Mouse (Mus musculus) neural tube, postnatal 0 days (tissue): ENCODE results near the gene Olfr557. TPM values are rescaled to one million over a fixed set of nuclear protein-coding genes. Genes with fewer than 3 reads are reported as not detected.

Experiments
- polyA plus RNA-seq: library from polyadenylated mRNA; unstranded; fragments of >200 nt; fragmentation: Nextera tagmentation; extraction: Ambion mirVana; gene quantifications from 2 replicates; pipeline ENCODE4 v1.2.1, GENCODE M21; 2015

Olfr557 gene
- not detected in 2 replicates for polyA plus RNA-seq

GRCm38 (mm10) chr7:102695358-102696125 is at the start of gene Olfr557:
Gene Olfr557 (plus strand): TSS chr7:102695910.

GRCm38 (mm10) chr7:102658523-102658922 is 37.2 kb upstream of the Olfr557 start, which contains the start of gene Olfr555:
Gene Olfr555 (plus strand): TSS chr7:102658823.

GRCm38 (mm10) chr7:102664599-102664998 is 31.1 kb upstream of the Olfr557 start, which contains the start of gene Olfr556:
Gene Olfr556 (plus strand): TSS chr7:102664899.

GRCm38 (mm10) chr7:102686944-102687501 is 8.7 kb upstream of the Olfr557 start, which contains the start of gene Trim68:
Gene Trim68 (minus strand): TSS chr7:102687327.

GRCm38 (mm10) chr7:102701915-102702314 is 6.2 kb downstream of the Olfr557 start, which contains the start of gene Olfr558:
Gene Olfr558 (plus strand): TSS chr7:102702215.

GRCm38 (mm10) chr7:102718970-102719369 is 23.3 kb downstream of the Olfr557 start, which contains the start of gene Olfr33:
Gene Olfr33 (minus strand): TSS chr7:102719070.

GRCm38 (mm10) chr7:102727391-102727790 is 31.7 kb downstream of the Olfr557 start, which contains the start of gene Olfr559:
Gene Olfr559 (minus strand): TSS chr7:102727491.

Other genes starting within 250 kb of the Olfr557 start
- 0.27 and 0.57 TPM in 2 replicates for gene Olfr543, start 214.2 kb upstream of the Olfr557 start, polyA plus RNA-seq
- 0.06 TPM in 2 replicates for gene Olfr544, start 207.6 kb upstream of the Olfr557 start, polyA plus RNA-seq
- 0.13 and 0.19 TPM in 2 replicates for gene Olfr545, start 196.3 kb upstream of the Olfr557 start, polyA plus RNA-seq
- not detected in 2 replicates for gene Olfr547, start 161.2 kb upstream of the Olfr557 start, polyA plus RNA-seq
- not detected in 2 replicates for gene Olfr548-ps1, start 155.0 kb upstream of the Olfr557 start, polyA plus RNA-seq
- gene Olfr549, start 146.0 kb upstream of the Olfr557 start, polyA plus RNA-seq: not detected in 2 replicates
- 0.22 and 0.38 TPM in 2 replicates for gene Trim21, start 130.4 kb upstream of the Olfr557 start, polyA plus RNA-seq
- not detected in 2 replicates for gene Olfr550, start 124.5 kb upstream of the Olfr557 start, polyA plus RNA-seq
- not detected in 2 replicates for gene Olfr551, start 104.0 kb upstream of the Olfr557 start, polyA plus RNA-seq
- not detected in 2 replicates for gene Olfr552, start 98.1 kb upstream of the Olfr557 start, polyA plus RNA-seq
- not detected in 2 replicates for gene Olfr553, start 77.7 kb upstream of the Olfr557 start, polyA plus RNA-seq
- not detected in 2 replicates for gene Olfr554, start 57.5 kb upstream of the Olfr557 start, polyA plus RNA-seq
- gene Olfr555, start 37.1 kb upstream of the Olfr557 start, polyA plus RNA-seq: not detected in 2 replicates
- not detected in 2 replicates for gene Olfr556, start 31.0 kb upstream of the Olfr557 start, polyA plus RNA-seq
- 5.5 and 9.0 TPM in 2 replicates for gene Trim68, start 8.6 kb upstream of the Olfr557 start, polyA plus RNA-seq
- 0.17 and 0.25 TPM in 2 replicates for gene Olfr558, start 6.3 kb downstream of the Olfr557 start, polyA plus RNA-seq
- gene Olfr33, start 23.2 kb downstream of the Olfr557 start, polyA plus RNA-seq: not detected in 2 replicates
- gene Olfr559, start 31.6 kb downstream of the Olfr557 start, polyA plus RNA-seq: not detected in 2 replicates
- not detected in 2 replicates for gene Olfr560, start 63.5 kb downstream of the Olfr557 start, polyA plus RNA-seq
- 0.12 and 0.17 TPM in 2 replicates for gene Olfr78, start 63.6 kb downstream of the Olfr557 start, polyA plus RNA-seq
- not detected in 2 replicates for gene Olfr561, start 75.3 kb downstream of the Olfr557 start, polyA plus RNA-seq
- gene Olfr564, start 107.6 kb downstream of the Olfr557 start, polyA plus RNA-seq: not detected in 2 replicates
- not detected in 2 replicates for gene Olfr566, start 162.9 kb downstream of the Olfr557 start, polyA plus RNA-seq
- not detected in 2 replicates for gene Olfr568, start 181.2 kb downstream of the Olfr557 start, polyA plus RNA-seq
- not detected in 2 replicates for gene Olfr569, start 195.0 kb downstream of the Olfr557 start, polyA plus RNA-seq
- not detected in 2 replicates for gene Olfr570, start 198.7 kb downstream of the Olfr557 start, polyA plus RNA-seq
- not detected in 2 replicates for gene Olfr571, start 221.6 kb downstream of the Olfr557 start, polyA plus RNA-seq
- gene Olfr572, start 228.5 kb downstream of the Olfr557 start, polyA plus RNA-seq: not detected in 2 replicates
- not detected in 2 replicates for gene Olfr573-ps1, start 246.7 kb downstream of the Olfr557 start, polyA plus RNA-seq